Mouse (Mus musculus): Measurements from ENCODE around the gene Nkd1. TPM values are rescaled to one million over a fixed set of nuclear protein-coding genes. Genes with fewer than 3 reads are reported as not detected.
A peak's percentile ranks its signal among the peaks of the same experiment; 100 is the strongest.

The Nkd1 gene
- polyA plus RNA-seq, 1 experiment from 2014 or later, result 36.4 TPM

DNA sequence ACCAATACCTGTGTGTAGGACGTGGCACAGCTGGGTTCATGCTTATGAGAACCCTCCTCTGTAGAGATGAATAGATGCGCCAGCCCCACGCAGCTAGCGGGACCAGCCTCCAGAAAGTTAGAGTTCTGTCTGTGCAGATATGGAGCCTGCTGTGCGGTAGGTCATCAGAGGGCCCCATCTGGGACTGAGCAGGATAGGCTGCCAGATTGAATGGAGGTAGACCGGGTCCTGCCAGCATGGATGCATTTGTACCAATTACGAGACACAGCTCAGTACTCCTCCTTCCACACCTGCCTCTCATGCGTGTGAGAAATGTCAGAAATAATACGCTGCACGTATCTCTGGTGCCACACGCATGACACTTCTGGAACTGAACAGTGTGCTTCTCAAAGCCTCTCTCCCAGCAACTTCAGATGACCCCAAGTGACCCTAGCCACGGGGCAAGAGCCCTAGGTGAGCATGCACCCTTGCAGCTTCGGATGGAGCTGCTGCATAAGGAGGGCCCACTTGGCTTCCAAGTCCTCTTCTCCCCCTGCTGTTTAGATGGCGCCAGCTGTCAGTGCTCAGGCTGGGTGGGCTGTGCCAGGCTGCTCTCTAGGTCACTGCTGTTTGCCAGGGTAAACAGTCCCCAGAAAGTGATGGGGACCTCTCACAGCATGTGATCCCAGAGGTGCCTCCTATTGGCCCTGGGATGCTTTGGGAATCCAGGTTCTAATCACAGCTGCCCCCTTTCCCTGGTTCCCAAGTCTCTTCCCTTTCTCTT lies 57.4 kb downstream of the Nkd1 start:
- Histone ChIP-seq H3K36me3 (ENCODE audit: control insufficient read depth, insufficient read depth, low read length) (no peaks in the 10 kb centered on the region), H3K4me2 (ENCODE audit: low read depth, low read length) (no peak overlapping the region), H3K4me3 (replicated peaks; ENCODE audit: low read length) (no peak overlapping the region), H3K27ac (ENCODE audit: low read length) (peak overlapping the region; percentile 42), H3K4me1 (ENCODE audit: control insufficient read depth, insufficient read depth, low read length) (peaks cover 37% of the 10 kb centered on the region), H3K27me3 (ENCODE audit: control insufficient read depth, insufficient read depth, low read length) (no peaks in the 10 kb centered on the region), H3K9ac (ENCODE audit: low read length) (no peak overlapping the region), H3K9me3 (replicated peaks; ENCODE audit: control insufficient read depth, low read length) (no peaks in the 10 kb centered on the region)
- ATAC-seq (ENCODE audit: insufficient read depth, low FRiP score), result no peak
- 72% methylated on average over 14 of the region's 14 CpGs for WGBS

DNA sequence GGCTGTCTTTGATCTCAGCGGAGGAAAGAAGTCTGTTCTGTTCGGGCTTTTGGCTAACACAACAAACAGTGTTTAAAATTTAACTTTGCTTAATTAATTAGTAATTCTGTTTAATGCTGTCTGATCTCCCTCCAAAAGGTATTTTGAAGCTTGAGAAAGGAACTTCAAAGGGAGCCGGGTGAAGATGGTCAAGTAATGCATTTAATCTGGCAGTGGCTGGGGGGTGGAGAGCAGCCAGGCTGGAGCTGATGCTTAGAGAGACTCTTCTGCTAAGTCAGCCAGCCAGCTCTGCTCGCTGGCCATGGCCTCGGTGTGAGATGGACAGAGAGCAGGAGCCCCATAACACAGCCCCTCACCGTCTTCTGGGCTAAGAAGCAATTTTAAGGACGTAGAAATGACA lies 58.1 kb downstream of the Nkd1 start:
- no peak overlapping the region for H3K4me2 ChIP-seq (ENCODE audit: low read depth, low read length)
- H3K27ac ChIP-seq (ENCODE audit: low read length), result peak overlapping the region; percentile 35; the same call in 1 of the 2 replicates
- no peak for ATAC-seq (ENCODE audit: insufficient read depth, low FRiP score)
- 36% methylated on average over 7 of the region's 7 CpGs for WGBS
- H3K27me3 ChIP-seq (ENCODE audit: control insufficient read depth, insufficient read depth, low read length), result no peaks in the 10 kb centered on the region
- H3K9ac ChIP-seq (ENCODE audit: low read length), result peak overlapping the region; percentile 4; the same call in 1 of the 2 replicates
- no peak overlapping the region for H3K4me3 ChIP-seq (replicated peaks; ENCODE audit: low read length)
- no peaks in the 10 kb centered on the region for H3K36me3 ChIP-seq (ENCODE audit: control insufficient read depth, insufficient read depth, low read length)
- peaks cover 37% of the 10 kb centered on the region for H3K4me1 ChIP-seq (ENCODE audit: control insufficient read depth, insufficient read depth, low read length)
- no peaks in the 10 kb centered on the region for H3K9me3 ChIP-seq (replicated peaks; ENCODE audit: control insufficient read depth, low read length)

DNA sequence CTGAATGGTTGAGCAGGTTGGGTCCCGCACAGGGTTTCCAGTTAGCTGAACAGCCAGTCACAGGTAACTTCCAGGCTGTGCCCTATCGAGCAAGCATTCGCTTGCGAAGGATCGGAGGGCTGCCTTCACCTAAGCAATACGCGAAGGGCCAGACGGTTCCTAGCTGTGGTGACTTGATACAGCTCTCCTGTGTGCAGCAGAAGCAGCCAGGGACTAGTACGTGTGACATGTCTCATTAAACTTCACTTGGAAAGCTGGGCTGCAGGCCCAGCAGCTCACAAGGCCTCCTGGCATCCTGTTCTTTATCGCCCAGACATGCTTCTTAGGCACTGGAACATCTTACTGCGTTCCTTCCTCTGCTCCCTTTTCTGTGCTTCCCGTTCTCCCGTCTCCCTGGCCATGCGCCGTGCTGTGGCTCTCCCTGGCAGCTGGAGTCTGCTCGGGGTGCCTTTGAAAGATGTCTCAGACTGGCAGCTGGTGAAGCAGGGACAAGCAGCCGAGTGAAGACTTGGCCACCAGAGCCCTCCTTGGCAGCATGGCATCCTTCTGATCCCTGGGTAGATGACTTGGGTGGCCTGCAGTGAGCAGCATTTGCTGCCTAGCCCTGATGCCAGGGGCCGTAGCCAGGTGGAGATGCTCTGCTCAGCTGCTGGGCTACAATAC lies 58.6 kb downstream of the Nkd1 start:
- H3K36me3 ChIP-seq (ENCODE audit: control insufficient read depth, insufficient read depth, low read length), result no peaks in the 10 kb centered on the region
- H3K4me1 ChIP-seq (ENCODE audit: control insufficient read depth, insufficient read depth, low read length), result peaks cover 32% of the 10 kb centered on the region
- H3K4me3 ChIP-seq (replicated peaks; ENCODE audit: low read length), result no peak overlapping the region
- H3K27ac ChIP-seq (ENCODE audit: low read length), result peak overlapping the region; percentile 35; the same call in 1 of the 2 replicates
- H3K4me2 ChIP-seq (ENCODE audit: low read depth, low read length), result no peak overlapping the region
- peak overlapping the region; percentile 4 for H3K9ac ChIP-seq (ENCODE audit: low read length)
- 70% methylated on average over 18 of the region's 18 CpGs for WGBS
- ATAC-seq (ENCODE audit: insufficient read depth, low FRiP score), result no peak
- no peaks in the 10 kb centered on the region for H3K9me3 ChIP-seq (replicated peaks; ENCODE audit: control insufficient read depth, low read length)
- no peaks in the 10 kb centered on the region for H3K27me3 ChIP-seq (ENCODE audit: control insufficient read depth, insufficient read depth, low read length)

DNA sequence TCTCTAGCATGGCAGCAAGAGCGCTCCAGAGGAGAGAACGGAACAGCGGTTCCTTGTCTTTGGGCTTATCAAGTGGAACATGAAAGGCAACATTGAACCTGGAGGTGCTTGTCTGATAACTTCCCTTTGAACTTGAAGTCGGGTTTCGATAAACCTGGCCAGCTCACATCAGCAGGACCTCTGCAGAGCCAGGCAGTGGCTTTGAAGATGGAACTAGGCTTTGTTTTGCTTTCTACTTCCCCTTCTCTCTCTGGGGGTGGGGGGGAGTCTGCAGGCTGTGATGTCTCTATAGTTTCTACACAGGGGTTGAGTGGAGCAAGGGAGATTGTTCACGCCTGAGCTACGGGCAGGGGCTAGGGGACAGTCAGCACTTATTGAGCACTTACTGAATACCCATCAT lies 59.6 kb downstream of the Nkd1 start:
- no peak overlapping the region for H3K27ac ChIP-seq (ENCODE audit: low read length)
- no peaks in the 10 kb centered on the region for H3K27me3 ChIP-seq (ENCODE audit: control insufficient read depth, insufficient read depth, low read length)
- H3K9me3 ChIP-seq (replicated peaks; ENCODE audit: control insufficient read depth, low read length), result no peaks in the 10 kb centered on the region
- H3K4me3 ChIP-seq (replicated peaks; ENCODE audit: low read length), result no peak overlapping the region
- peaks cover 22% of the 10 kb centered on the region for H3K4me1 ChIP-seq (ENCODE audit: control insufficient read depth, insufficient read depth, low read length)
- ATAC-seq (ENCODE audit: insufficient read depth, low FRiP score), result no peak
- no peak overlapping the region for H3K9ac ChIP-seq (ENCODE audit: low read length)
- no peak overlapping the region for H3K4me2 ChIP-seq (ENCODE audit: low read depth, low read length)
- 63% methylated on average over 7 of the region's 7 CpGs for WGBS
- H3K36me3 ChIP-seq (ENCODE audit: control insufficient read depth, insufficient read depth, low read length), result no peaks in the 10 kb centered on the region

DNA sequence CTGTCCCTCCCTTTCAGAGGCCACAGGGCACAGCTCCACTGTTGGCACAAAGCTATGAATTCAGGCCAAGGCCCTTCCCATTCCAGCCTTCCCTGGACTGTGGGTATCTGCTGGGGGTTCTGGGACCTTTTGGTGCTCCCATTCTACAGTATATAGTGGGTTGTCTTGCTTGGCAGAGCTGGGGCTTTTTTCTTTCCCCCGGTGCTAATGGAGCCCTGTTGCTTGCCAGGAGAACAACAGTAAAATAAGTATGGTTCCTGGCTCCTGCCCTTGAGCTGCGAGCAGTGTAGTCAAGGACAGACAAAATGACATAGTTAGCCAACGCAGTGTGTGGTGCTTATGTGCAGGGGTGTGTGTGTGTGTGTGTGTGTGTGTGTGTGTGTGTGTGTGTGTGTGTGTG lies 62.7 kb downstream of the Nkd1 start:
- whole genome bisulfite sequencing, result 94% methylated on average over 3 of the region's 3 CpGs
- Histone ChIP-seq H3K36me3 (ENCODE audit: control insufficient read depth, insufficient read depth, low read length) (no peaks in the 10 kb centered on the region; the same call in 1 of the 2 replicates), H3K9me3 (replicated peaks; ENCODE audit: control insufficient read depth, low read length) (no peaks in the 10 kb centered on the region)

DNA sequence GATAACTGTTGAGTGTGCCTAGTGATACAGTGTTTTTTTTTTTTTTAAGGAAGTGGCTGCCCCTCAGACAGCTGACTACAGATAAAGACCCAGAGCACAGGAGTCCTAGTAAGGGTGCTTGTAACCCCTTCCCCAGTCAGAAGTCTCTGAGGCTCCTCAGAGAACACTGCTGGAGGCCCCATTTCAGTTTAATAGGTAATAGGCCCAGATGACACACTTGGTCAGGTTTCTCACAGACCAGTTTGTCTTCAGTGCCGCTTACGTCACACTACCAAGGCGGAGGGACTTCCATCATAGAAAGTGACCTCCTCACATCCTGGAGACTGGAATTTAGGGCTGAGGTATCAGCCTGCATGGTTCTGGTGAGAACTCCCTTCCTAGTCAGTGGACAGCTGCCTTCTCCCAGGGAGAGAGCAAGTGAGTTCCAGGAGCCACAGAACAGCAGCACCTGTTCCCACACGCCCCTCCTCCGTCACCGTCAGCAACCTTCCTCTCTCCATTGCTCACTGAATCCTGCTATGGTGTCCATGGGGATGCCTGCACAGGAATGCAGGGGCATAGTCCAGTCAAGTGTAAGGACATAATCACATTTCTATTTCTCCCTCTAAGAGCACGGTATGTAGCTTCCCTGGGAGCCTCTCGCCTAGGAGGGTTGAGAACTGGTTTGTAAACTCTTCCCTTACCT lies 67.2 kb downstream of the Nkd1 start:
- no peak for ATAC-seq (ENCODE audit: insufficient read depth, low FRiP score)
- H3K9ac ChIP-seq (ENCODE audit: low read length), result no peak overlapping the region
- no peaks in the 10 kb centered on the region for H3K27me3 ChIP-seq (ENCODE audit: control insufficient read depth, insufficient read depth, low read length)
- 85% methylated on average over 8 of the region's 8 CpGs for WGBS
- no peak overlapping the region for H3K27ac ChIP-seq (ENCODE audit: low read length)
- H3K4me3 ChIP-seq (replicated peaks; ENCODE audit: low read length), result no peak overlapping the region
- H3K36me3 ChIP-seq (ENCODE audit: control insufficient read depth, insufficient read depth, low read length), result no peaks in the 10 kb centered on the region; the same call in 1 of the 2 replicates
- H3K4me1 ChIP-seq (ENCODE audit: control insufficient read depth, insufficient read depth, low read length), result no peaks in the 10 kb centered on the region
- H3K9me3 ChIP-seq (replicated peaks; ENCODE audit: control insufficient read depth, low read length), result no peaks in the 10 kb centered on the region
- H3K4me2 ChIP-seq (ENCODE audit: low read depth, low read length), result no peak overlapping the region

More for the DNA sequence above, 62.7 kb downstream of the Nkd1 start:
- H3K27me3 ChIP-seq (ENCODE audit: control insufficient read depth, insufficient read depth, low read length), result no peaks in the 10 kb centered on the region
- no peak overlapping the region for H3K27ac ChIP-seq (ENCODE audit: low read length)
- no peak overlapping the region for H3K4me2 ChIP-seq (ENCODE audit: low read depth, low read length)
- ATAC-seq (ENCODE audit: insufficient read depth, low FRiP score), result no peak
- H3K4me1 ChIP-seq (ENCODE audit: control insufficient read depth, insufficient read depth, low read length), result no peaks in the 10 kb centered on the region
- no peak overlapping the region for H3K9ac ChIP-seq (ENCODE audit: low read length)
- no peak overlapping the region for H3K4me3 ChIP-seq (replicated peaks; ENCODE audit: low read length)

DNA sequence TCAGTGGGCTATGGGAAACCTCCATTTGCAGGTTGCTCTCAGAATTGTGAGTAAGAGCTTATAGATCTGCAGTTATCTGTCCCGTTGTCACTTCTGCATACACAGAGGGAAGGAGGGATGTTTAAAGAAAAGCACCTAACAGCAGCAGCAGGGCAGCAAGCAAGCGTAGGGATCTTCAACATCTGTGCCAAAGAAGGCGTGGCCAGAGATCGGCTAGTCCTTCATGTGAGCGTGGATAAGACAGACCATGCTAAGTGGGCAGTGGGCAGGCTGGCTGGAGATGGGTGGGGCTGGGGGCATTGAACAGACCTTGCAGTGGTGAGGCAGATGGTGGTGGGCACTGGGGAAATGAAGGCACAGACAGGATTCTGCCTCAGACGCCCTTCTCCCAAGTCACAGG lies 69.1 kb downstream of the Nkd1 start:
- no peaks in the 10 kb centered on the region; the same call in 1 of the 2 replicates for H3K36me3 ChIP-seq (ENCODE audit: control insufficient read depth, insufficient read depth, low read length)
- no peak for ATAC-seq (ENCODE audit: insufficient read depth, low FRiP score)
- H3K4me1 ChIP-seq (ENCODE audit: control insufficient read depth, insufficient read depth, low read length), result no peaks in the 10 kb centered on the region
- no peak overlapping the region for H3K9ac ChIP-seq (ENCODE audit: low read length)
- H3K4me2 ChIP-seq (ENCODE audit: low read depth, low read length), result no peak overlapping the region
- H3K27me3 ChIP-seq (ENCODE audit: control insufficient read depth, insufficient read depth, low read length), result no peaks in the 10 kb centered on the region
- H3K27ac ChIP-seq (ENCODE audit: low read length), result no peak overlapping the region
- 60% methylated on average over 6 of the region's 6 CpGs for WGBS
- no peaks in the 10 kb centered on the region for H3K9me3 ChIP-seq (replicated peaks; ENCODE audit: control insufficient read depth, low read length)
- H3K4me3 ChIP-seq (replicated peaks; ENCODE audit: low read length), result no peak overlapping the region

DNA sequence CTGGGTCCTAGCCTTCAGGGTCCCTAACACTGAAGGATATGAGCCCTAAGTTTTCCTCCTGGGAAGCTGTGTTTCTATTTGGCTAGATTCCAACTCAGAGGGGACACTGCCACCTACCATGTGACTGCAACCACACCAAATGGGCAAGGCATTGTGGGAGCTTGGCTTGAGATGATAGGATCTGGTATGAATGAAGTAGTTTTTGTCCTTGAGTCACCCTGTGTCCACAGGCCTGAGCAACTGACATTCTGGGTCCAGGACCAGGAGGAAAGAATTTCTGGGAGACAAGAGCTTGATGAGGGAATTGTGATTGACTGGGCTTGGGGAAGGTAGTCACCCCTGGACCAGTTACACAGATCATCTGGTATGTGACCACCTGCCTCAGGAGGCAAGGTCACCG lies 72.8 kb downstream of the Nkd1 start:
- Histone ChIP-seq H3K4me1 (ENCODE audit: control insufficient read depth, insufficient read depth, low read length) (no peaks in the 10 kb centered on the region), H3K9me3 (replicated peaks; ENCODE audit: control insufficient read depth, low read length) (no peaks in the 10 kb centered on the region), H3K27ac (ENCODE audit: low read length) (no peak overlapping the region), H3K36me3 (ENCODE audit: control insufficient read depth, insufficient read depth, low read length) (no peaks in the 10 kb centered on the region), H3K27me3 (ENCODE audit: control insufficient read depth, insufficient read depth, low read length) (no peaks in the 10 kb centered on the region), H3K9ac (ENCODE audit: low read length) (no peak overlapping the region), H3K4me3 (replicated peaks; ENCODE audit: low read length) (no peak overlapping the region), H3K4me2 (ENCODE audit: low read depth, low read length) (no peak overlapping the region)
- no peak for ATAC-seq (ENCODE audit: insufficient read depth, low FRiP score)
- WGBS, result 94% methylated on average over 1 of the region's 1 CpGs

DNA sequence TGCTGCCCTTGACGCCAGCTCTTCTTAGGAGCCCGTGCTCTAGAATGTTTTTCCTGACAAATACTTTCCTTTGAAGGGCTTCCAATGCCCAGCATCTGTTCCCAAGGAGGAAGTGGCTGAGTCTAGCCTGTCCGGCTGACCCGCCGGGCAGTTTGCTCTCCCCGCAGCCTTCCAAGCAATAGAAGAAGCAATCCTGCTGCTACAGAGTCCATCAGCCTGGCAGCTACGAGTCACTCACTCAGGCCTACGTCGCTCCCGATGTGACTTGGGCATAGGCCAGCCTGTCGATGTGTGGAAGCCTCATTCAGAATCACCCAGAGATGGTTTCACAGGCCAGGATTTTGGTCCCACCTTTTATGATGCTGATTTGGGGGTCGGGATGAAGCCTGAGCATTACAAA lies 74.9 kb downstream of the Nkd1 start:
- H3K9ac ChIP-seq (ENCODE audit: low read length), result no peak overlapping the region
- H3K4me2 ChIP-seq (ENCODE audit: low read depth, low read length), result no peak overlapping the region
- WGBS, result 84% methylated on average over 12 of the region's 12 CpGs
- no peaks in the 10 kb centered on the region for H3K27me3 ChIP-seq (ENCODE audit: control insufficient read depth, insufficient read depth, low read length)
- H3K9me3 ChIP-seq (replicated peaks; ENCODE audit: control insufficient read depth, low read length), result no peaks in the 10 kb centered on the region
- no peak for ATAC-seq (ENCODE audit: insufficient read depth, low FRiP score)
- no peaks in the 10 kb centered on the region for H3K36me3 ChIP-seq (ENCODE audit: control insufficient read depth, insufficient read depth, low read length)
- H3K4me1 ChIP-seq (ENCODE audit: control insufficient read depth, insufficient read depth, low read length), result no peaks in the 10 kb centered on the region
- no peak overlapping the region for H3K27ac ChIP-seq (ENCODE audit: low read length)
- no peak overlapping the region for H3K4me3 ChIP-seq (replicated peaks; ENCODE audit: low read length)

Data from stomach, embryonic 16.5 days (tissue).